Mouse (Mus musculus) heart, adult 2 months (tissue): ENCODE results near the gene Zfp366. TPM values are rescaled to one million over a fixed set of nuclear protein-coding genes. Genes with fewer than 3 reads are reported as not detected.
A peak's percentile ranks its signal among the peaks of the same experiment; 100 is the strongest.

Source experiments
- DNase-seq, 2 experiments: peaks; one replicate each; pipeline ENCODE4 v3.0.0; 2021
- H3K27ac ChIP-seq: fragments of 200-600 bp; 2 replicates; pipeline ENCODE4 v1.8.1; 2022
- H3K27me3 ChIP-seq: fragments of 200-500 bp; 2 replicates; pipeline ENCODE4 v1.6.1; 2012; ENCODE audit warnings: mild to moderate bottlenecking, low read length, inconsistent platforms, mixed read lengths; ENCODE audit not compliant: control insufficient read depth, insufficient read depth
- H3K36me3 ChIP-seq: fragments of 200-500 bp; 2 replicates; pipeline ENCODE4 v1.6.1; 2012; ENCODE audit warnings: low read length, inconsistent platforms; ENCODE audit not compliant: control insufficient read depth, insufficient read depth
- H3K4me1 ChIP-seq: fragments of 200-500 bp; 2 replicates; pipeline ENCODE4 v1.6.1; 2011; ENCODE audit warnings: low read length; ENCODE audit not compliant: control insufficient read depth, insufficient read depth
- H3K4me3 ChIP-seq: fragments of 200-600 bp; 2 replicates; pipeline ENCODE4 v1.8.1; 2022
- H3K79me2 ChIP-seq: fragments of 200-500 bp; replicated peaks from 2 replicates; pipeline ENCODE4 v1.6.1; 2012; ENCODE audit warnings: mild to moderate bottlenecking, inconsistent platforms, low read length, moderate library complexity, mixed read lengths; ENCODE audit not compliant: control insufficient read depth, insufficient read depth
- H3K9ac ChIP-seq: fragments of 200-500 bp; 2 replicates; pipeline ENCODE4 v1.6.1; 2012; ENCODE audit warnings: low read depth, mild to moderate bottlenecking, control low read depth, inconsistent platforms, low read length, mixed read lengths
- CTCF ChIP-seq: fragments of 200-600 bp; IDR thresholded peaks from 2 replicates; pipeline ENCODE4 v1.8.1; 2022; ENCODE audit warnings: antibody characterized with exemption, mild to moderate bottlenecking, moderate library complexity
- EP300 ChIP-seq: fragments of 200-500 bp; IDR thresholded peaks from 2 replicates; pipeline ENCODE4 v1.6.1; 2011; ENCODE audit warnings: low read depth, low read length, control low read depth; ENCODE audit not compliant: insufficient read depth
- POLR2A ChIP-seq: fragments of 200-500 bp; IDR thresholded peaks from 2 replicates; pipeline ENCODE4 v1.6.1; 2011; ENCODE audit warnings: mild to moderate bottlenecking, low read depth, low read length, control low read depth; ENCODE audit not compliant: insufficient read depth
- WGBS: fragments of 180-500 bp; shearing (Covaris S2); methylation state at CpG from one replicate; pipeline ENCODE4 v1.1.7; 2018; 5-methylcytosine and 5-hydroxymethylcytosine counted together
- intact Hi-C: fragments of 180-260 bp; cut with DNase I; formaldehyde crosslinking; loops from one replicate; pipeline ENCODE4 v1.15.1; 2025
- polyA plus RNA-seq: library from polyadenylated mRNA; depleted of rRNA; stranded (reverse); fragments of >200 nt; gene quantifications from 2 replicates; pipeline ENCODE4 v1.2.3, GENCODE M21; 2012
- total RNA-seq, 2 experiments: library from RNA; stranded (reverse); gene quantifications; 2 replicates each; pipeline ENCODE4 v1.2.3; 2021

Zfp366 gene
- total and polyA plus RNA-seq, 3 experiments = 5.0 to 14.4 (median 9.7) TPM

DNA sequence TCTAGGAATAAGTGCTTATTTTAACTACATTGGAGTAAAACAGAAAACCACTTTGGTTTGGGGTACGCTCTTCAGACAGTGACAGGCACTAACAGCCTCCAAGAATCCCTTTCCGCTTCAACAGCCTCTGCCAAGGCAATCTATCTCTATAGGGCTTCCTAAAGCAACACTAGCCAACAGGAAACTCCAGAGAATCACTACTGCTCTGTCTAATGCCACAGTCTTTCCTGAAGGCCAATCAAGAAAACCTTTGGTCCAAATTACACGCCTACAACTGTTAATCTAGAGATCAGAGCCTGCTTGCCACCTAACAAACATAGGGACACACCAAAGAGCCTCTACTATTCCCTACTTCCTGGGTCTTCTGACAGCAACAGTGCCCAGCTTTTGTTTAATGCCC lies 42.2 kb downstream of the Zfp366 start:
- intact Hi-C loops = no loop called here
- DNase-seq = no peak

DNA sequence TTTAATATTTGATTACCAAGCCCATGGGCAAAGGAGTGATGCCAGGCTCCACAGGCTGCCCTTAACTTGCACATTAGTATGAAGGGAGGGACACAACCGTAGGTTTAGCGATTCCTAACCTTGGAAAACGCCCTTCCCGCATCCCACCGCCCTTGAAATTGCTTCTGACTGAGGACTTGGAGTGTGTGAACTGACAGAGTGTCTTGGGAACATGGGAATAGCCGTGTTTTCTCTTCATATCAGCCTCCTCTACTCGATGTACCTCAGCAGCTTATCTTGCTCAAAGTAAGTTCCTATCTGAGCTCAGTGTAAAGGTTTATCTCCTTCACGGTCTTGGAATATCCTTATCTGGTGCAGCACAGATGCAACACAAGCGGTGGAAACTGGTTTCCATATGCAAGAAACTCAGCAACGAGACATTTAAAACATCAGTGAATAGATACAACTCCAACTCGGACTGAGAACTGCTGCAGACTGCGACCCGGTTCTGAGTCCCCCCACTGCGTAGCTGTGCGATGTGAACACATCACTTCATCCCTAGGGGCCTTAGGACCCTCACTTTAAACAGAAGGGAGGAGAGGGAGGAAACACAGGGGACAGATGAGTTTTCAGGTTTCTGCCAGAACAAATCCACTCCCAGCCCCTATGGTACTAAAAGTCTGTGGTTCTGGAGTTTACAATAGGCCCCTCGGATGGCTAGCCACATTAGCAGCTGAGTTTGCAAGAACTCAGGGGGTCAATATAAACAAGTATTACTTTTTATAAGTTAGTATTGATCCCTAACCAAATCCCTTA lies 43.0 kb downstream of the Zfp366 start:
- Histone ChIP-seq H3K4me3 (no peak overlapping the region), H3K4me1 (peaks cover 39% of the 10 kb centered on the region), H3K9ac (peak overlapping the region; percentile 19; the same call in 1 of the 2 replicates), H3K79me2 (no peaks in the 10 kb centered on the region), H3K27ac (peak overlapping the region; percentile 69), H3K27me3 (no peaks in the 10 kb centered on the region), H3K36me3 (peaks cover 47% of the 10 kb centered on the region)
- intact Hi-C loops = no loop called here
- TF ChIP-seq CTCF (no peak), POLR2A (no peak), EP300 (no peak)
- no peak for DNase-seq
- 58% methylated on average over 16 of the region's 16 CpGs for WGBS

More for the DNA sequence above, 42.2 kb downstream of the Zfp366 start:
- TF ChIP-seq CTCF = no peak
- no peak for TF ChIP-seq POLR2A
- TF ChIP-seq EP300 = no peak
- Histone ChIP-seq H3K36me3 (peaks cover 41% of the 10 kb centered on the region), H3K79me2 (no peaks in the 10 kb centered on the region), H3K4me1 (peaks cover 38% of the 10 kb centered on the region), H3K27ac (peak overlapping the region; percentile 69), H3K9ac (0 out of 2 replicates have a peak overlapping the region, but pooled peaks have one; percentile 14), H3K27me3 (no peaks in the 10 kb centered on the region), H3K4me3 (no peak overlapping the region)
- WGBS = 50% methylated on average over 3 of the region's 3 CpGs

GRCm38 (mm10) chr13:99228821-99229570 lies 44.4 kb downstream of the Zfp366 start:
- H3K27ac ChIP-seq = peak overlapping the region; percentile 88
- peaks cover 53% of the 10 kb centered on the region for H3K36me3 ChIP-seq
- WGBS = 90% methylated on average over 35 of the region's 35 CpGs
- no peaks in the 10 kb centered on the region for H3K27me3 ChIP-seq
- H3K9ac ChIP-seq = no peak overlapping the region
- DNase-seq = peak in 1 of 2 experiments; percentile 24
- TF ChIP-seq EP300 = no peak
- no peak for TF ChIP-seq CTCF
- TF ChIP-seq POLR2A = no peak
- intact Hi-C loops = no loop called here
- peaks cover 39% of the 10 kb centered on the region for H3K4me1 ChIP-seq
- H3K4me3 ChIP-seq = no peak overlapping the region
- no peaks in the 10 kb centered on the region for H3K79me2 ChIP-seq

DNA sequence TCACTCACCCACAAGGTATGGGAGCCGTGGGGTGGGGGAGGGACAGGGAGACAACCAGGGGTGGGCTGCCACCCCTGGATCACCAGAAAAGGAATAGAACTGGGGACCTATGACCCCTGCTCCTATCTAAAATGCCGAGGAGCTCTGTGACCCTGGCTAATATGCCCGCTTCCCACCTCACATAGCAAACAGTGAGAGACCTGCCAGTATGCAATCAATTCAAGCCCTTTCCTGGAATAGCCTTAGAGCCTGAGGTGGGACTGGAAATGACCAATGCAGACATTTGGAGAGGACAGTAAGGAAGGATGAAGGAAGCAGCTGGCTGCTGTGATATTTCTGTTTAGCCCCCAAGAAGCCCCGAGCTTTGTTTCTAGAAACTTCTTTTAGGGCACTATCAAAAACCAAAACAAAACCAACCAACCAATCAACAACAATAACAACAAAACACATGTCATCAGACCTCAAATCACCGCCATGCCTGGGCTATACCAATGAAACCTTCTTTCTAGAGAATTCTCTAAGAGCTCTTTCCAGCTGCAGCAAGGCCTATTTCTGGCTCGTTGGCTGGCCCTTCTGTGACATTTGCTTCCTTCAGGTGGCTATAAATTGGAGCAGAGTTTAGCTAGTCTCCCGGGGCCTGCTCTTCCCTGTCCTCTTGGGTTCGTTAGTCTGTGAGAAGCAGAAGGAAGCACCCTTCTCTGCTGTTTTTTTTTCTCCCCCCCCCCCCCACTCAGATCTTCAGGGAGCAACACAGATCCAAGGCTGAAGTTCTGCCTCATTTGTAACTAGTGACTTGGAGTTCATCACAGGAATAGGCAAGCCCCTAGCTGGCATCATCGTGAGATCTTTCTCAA lies 45.2 kb downstream of the Zfp366 start:
- H3K4me3 ChIP-seq = no peak overlapping the region
- H3K27me3 ChIP-seq = no peaks in the 10 kb centered on the region
- H3K9ac ChIP-seq = peak overlapping the region; percentile 23; the same call in 1 of the 2 replicates
- intact Hi-C loops = loop anchor here (1.0 kb wide), 1 partner anchor 8 kb away; no protein-coding TSS in a partner anchor
- H3K27ac ChIP-seq = peak overlapping the region; percentile 88
- peaks cover 36% of the 10 kb centered on the region for H3K4me1 ChIP-seq
- peaks cover 56% of the 10 kb centered on the region for H3K36me3 ChIP-seq
- H3K79me2 ChIP-seq = no peaks in the 10 kb centered on the region
- TF ChIP-seq CTCF (no peak), EP300 (0 out of 2 replicates have a peak, but pooled peaks have one; percentile 20), POLR2A (peak; percentile 31; the same call in 1 of the 2 replicates)
- peak in 1 of 2 experiments; percentile 58 for DNase-seq
- WGBS = 35% methylated on average over 9 of the region's 9 CpGs

GRCm38 (mm10) chr13:99230495-99230868 lies 45.9 kb downstream of the Zfp366 start:
- Histone ChIP-seq H3K27me3 (no peaks in the 10 kb centered on the region), H3K9ac (peak overlapping the region; percentile 23; the same call in 1 of the 2 replicates), H3K36me3 (peaks cover 56% of the 10 kb centered on the region), H3K4me3 (no peak overlapping the region), H3K27ac (peak overlapping the region; percentile 88), H3K79me2 (no peaks in the 10 kb centered on the region), H3K4me1 (peaks cover 33% of the 10 kb centered on the region)
- TF ChIP-seq CTCF = 0 out of 2 replicates have a peak, but pooled peaks have one; percentile 15
- TF ChIP-seq POLR2A = no peak
- peak; percentile 73; the same call in 1 of the 2 replicates for TF ChIP-seq EP300
- intact Hi-C loops = loop anchor here (1.0 kb wide), 1 partner anchor 8 kb away; no protein-coding TSS in a partner anchor
- DNase-seq = peak; percentile 68 to 80
- WGBS = 24% methylated on average over 3 of the region's 3 CpGs
